Mouse (Mus musculus): ENCODE data around the gene Mertk. TPM values are rescaled to one million over a fixed set of nuclear protein-coding genes. Genes with fewer than 3 reads are reported as not detected.

Mertk gene
- polyA plus RNA-seq, 1 experiment = 2.4 TPM

DNA sequence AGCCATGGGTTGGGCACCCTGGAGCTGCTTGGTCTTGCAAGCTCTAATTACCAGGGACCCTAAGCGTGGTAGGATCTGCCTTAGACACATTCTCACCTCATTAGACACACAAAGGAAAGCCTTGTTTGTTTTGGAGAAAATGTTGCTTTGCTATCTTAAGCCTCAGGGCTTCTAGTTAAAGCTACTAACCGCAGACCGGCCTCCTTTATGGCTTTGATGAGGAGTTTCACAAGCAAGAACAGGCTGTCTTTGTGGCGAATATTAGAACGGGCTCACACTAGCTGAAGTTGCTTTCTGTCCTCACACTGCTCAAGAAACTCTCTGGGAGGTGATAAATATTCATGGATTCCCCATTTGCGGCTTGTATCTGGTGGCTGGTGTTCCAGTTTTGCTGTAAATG, 10.5 kb downstream of the Mertk start:
- H3K27ac ChIP-seq (replicated peaks; ENCODE audit: low read depth, low read length) = peak overlapping the region; percentile 7; the same call in 1 of the 2 replicates
- no peak overlapping the region for H3K4me3 ChIP-seq (ENCODE audit: insufficient read depth, low read depth, low read length)
- H3K4me1 ChIP-seq (ENCODE audit: control insufficient read depth, insufficient read depth, insufficient read length, low read length) = peaks cover 19% of the 10 kb centered on the region

DNA sequence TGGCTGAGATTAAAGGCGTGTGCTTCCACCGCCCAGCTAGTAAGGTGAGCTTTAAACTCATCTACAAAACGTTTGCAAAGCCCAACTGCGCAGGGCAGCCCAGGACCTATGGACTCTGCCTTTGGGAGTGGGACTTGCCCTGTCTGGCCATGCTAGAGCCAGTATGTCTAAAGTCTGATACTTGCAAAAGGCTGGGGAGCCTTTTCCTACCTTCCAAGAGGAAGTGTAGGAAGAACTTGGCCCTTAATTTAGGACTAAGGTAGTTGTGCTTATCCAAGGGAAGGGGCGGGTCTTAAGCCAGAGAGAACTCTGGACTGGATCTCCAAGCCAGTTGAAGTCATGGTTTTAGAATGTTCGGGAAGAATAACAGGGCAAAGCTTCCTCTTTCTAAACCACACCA, 11.9 kb downstream of the Mertk start:
- Histone ChIP-seq H3K4me1 (ENCODE audit: control insufficient read depth, insufficient read depth, insufficient read length, low read length) (peaks cover 19% of the 10 kb centered on the region), H3K4me3 (ENCODE audit: insufficient read depth, low read depth, low read length) (no peak overlapping the region), H3K27ac (replicated peaks; ENCODE audit: low read depth, low read length) (peak overlapping the region; percentile 59)

- Histone ChIP-seq H3K4me1 (ENCODE audit: control insufficient read depth, insufficient read depth, insufficient read length, low read length) (peaks cover 19% of the 10 kb centered on the region), H3K27ac (replicated peaks; ENCODE audit: low read depth, low read length) (no peak overlapping the region), H3K4me3 (ENCODE audit: insufficient read depth, low read depth, low read length) (no peak overlapping the region)
Observed at GRCm38 (mm10) chr2:128712940-128713339, 14.2 kb downstream of the Mertk start.

DNA sequence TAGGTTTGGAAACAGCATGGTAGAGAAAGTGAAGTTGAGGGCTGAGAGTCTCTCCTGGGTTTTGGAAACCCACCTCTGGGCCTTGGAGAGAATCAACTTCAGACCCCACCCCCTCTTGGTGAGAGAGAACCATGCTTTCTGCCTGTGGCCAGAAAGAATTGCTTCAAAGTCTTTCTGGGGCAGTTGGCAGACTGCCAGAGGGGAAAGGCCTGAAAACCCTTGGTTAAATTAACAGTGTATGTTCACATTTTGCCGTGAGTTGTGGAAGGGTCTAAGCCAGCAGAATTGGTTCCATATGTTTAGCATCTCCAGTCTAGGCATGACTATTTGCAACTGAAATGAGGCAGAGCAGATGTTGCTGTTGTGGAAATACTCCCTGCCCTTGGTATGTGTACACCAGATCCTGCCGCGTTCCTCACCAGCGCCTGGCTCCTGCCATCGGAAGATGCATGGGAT, 14.8 kb downstream of the Mertk start:
- no peak overlapping the region for H3K27ac ChIP-seq (replicated peaks; ENCODE audit: low read depth, low read length)
- no peak overlapping the region for H3K4me3 ChIP-seq (ENCODE audit: insufficient read depth, low read depth, low read length)
- H3K4me1 ChIP-seq (ENCODE audit: control insufficient read depth, insufficient read depth, insufficient read length, low read length) = peaks cover 19% of the 10 kb centered on the region

GRCm38 (mm10) chr2:128714724-128715241, 16.0 kb downstream of the Mertk start:
- Histone ChIP-seq H3K27ac (replicated peaks; ENCODE audit: low read depth, low read length) (no peak overlapping the region), H3K4me1 (ENCODE audit: control insufficient read depth, insufficient read depth, insufficient read length, low read length) (peaks cover 21% of the 10 kb centered on the region), H3K4me3 (ENCODE audit: insufficient read depth, low read depth, low read length) (no peak overlapping the region)

- H3K4me1 ChIP-seq (ENCODE audit: control insufficient read depth, insufficient read depth, insufficient read length, low read length) = peaks cover 11% of the 10 kb centered on the region
- H3K27ac ChIP-seq (replicated peaks; ENCODE audit: low read depth, low read length) = no peak overlapping the region
- no peak overlapping the region for H3K4me3 ChIP-seq (ENCODE audit: insufficient read depth, low read depth, low read length)
Observed at GRCm38 (mm10) chr2:128715979-128716378, 17.2 kb downstream of the Mertk start.

DNA sequence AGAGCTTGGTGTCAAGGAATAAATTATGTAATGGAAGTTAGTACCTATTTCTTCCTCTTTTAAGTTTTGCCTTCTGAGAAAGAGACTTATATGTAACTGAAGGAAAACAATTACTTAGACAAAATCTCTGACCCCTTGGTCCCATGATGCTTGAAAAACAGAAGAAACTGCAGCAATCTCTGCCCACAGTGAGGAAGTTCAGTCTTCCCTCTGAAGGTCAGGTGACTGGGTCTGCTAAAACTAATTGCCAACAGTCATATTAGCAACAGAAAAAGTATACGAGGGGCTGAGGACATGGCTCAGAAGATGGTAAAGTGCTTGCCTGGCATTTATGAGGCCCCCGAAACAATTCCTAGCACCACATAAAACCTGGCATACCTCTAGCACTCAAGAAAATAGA, 20.6 kb downstream of the Mertk start:
- H3K4me1 ChIP-seq (ENCODE audit: control insufficient read depth, insufficient read depth, insufficient read length, low read length) = peaks cover 5% of the 10 kb centered on the region; the same call in 1 of the 2 replicates
- no peak overlapping the region for H3K4me3 ChIP-seq (ENCODE audit: insufficient read depth, low read depth, low read length)
- H3K27ac ChIP-seq (replicated peaks; ENCODE audit: low read depth, low read length) = no peak overlapping the region

GRCm38 (mm10) chr2:128722106-128722710, 23.5 kb downstream of the Mertk start:
- no peak overlapping the region for H3K27ac ChIP-seq (replicated peaks; ENCODE audit: low read depth, low read length)
- H3K4me3 ChIP-seq (ENCODE audit: insufficient read depth, low read depth, low read length) = no peak overlapping the region

GRCm38 (mm10) chr2:128726067-128726466, 27.3 kb downstream of the Mertk start:
- Histone ChIP-seq H3K4me1 (ENCODE audit: control insufficient read depth, insufficient read depth, insufficient read length, low read length) (no peaks in the 10 kb centered on the region), H3K27ac (replicated peaks; ENCODE audit: low read depth, low read length) (no peak overlapping the region), H3K4me3 (ENCODE audit: insufficient read depth, low read depth, low read length) (no peak overlapping the region)

More at GRCm38 (mm10) chr2:128722106-128722710, 23.5 kb downstream of the Mertk start:
- peaks cover 3% of the 10 kb centered on the region; the same call in 1 of the 2 replicates for H3K4me1 ChIP-seq (ENCODE audit: control insufficient read depth, insufficient read depth, insufficient read length, low read length)

DNA sequence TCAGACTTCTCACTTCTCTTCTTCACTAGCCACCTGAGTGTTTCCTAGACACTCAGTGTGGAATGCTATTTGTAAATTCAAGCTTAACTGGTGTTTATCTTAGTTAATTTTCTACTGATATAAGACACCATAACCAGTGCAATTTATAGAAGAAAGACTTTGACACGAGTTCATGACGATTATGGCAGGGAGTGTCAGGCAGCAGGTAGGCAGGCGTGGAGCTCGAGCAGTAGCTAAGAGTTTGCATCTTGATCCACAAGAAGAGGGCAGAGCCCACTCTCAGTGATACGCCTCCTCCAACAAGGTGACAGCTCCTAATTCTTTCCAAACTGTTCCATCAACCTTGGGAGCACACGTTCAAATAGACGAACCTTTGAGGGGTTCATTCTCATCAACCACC, 27.9 kb downstream of the Mertk start:
- Histone ChIP-seq H3K4me3 (ENCODE audit: insufficient read depth, low read depth, low read length) (no peak overlapping the region), H3K4me1 (ENCODE audit: control insufficient read depth, insufficient read depth, insufficient read length, low read length) (0 out of 2 replicates have a peak, but pooled peaks cover 4% of the 10 kb centered on the region), H3K27ac (replicated peaks; ENCODE audit: low read depth, low read length) (no peak overlapping the region)

DNA sequence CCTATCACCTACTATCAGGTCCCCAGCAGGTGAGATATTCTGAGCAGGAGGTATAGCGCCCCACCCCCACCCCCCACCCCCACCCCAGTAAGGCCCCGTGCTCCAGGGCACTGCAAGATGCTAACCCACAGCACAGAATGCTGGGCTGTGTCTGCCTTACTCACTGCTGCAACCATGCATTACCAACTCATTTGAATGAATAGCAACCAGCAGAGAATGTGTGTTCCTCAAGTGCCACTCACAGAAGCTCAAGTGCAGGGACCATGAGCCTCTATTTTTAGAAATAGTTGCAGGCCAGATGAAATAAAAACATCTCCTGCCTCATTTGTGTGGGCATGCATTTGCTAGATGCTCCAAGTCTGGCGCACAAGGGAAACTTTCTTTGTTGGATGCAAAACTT, 28.8 kb downstream of the Mertk start:
- H3K4me3 ChIP-seq (ENCODE audit: insufficient read depth, low read depth, low read length) = no peak overlapping the region
- H3K4me1 ChIP-seq (ENCODE audit: control insufficient read depth, insufficient read depth, insufficient read length, low read length) = 0 out of 2 replicates have a peak, but pooled peaks cover 4% of the 10 kb centered on the region
- no peak overlapping the region for H3K27ac ChIP-seq (replicated peaks; ENCODE audit: low read depth, low read length)

- no peak overlapping the region for H3K27ac ChIP-seq (replicated peaks; ENCODE audit: low read depth, low read length)
- no peak overlapping the region for H3K4me3 ChIP-seq (ENCODE audit: insufficient read depth, low read depth, low read length)
- 0 out of 2 replicates have a peak, but pooled peaks cover 4% of the 10 kb centered on the region for H3K4me1 ChIP-seq (ENCODE audit: control insufficient read depth, insufficient read depth, insufficient read length, low read length)
Observed at GRCm38 (mm10) chr2:128728066-128728465, 29.3 kb downstream of the Mertk start.

GRCm38 (mm10) chr2:128729141-128729540, 30.4 kb downstream of the Mertk start:
- Histone ChIP-seq H3K4me1 (ENCODE audit: control insufficient read depth, insufficient read depth, insufficient read length, low read length) (0 out of 2 replicates have a peak, but pooled peaks cover 4% of the 10 kb centered on the region), H3K27ac (replicated peaks; ENCODE audit: low read depth, low read length) (no peak overlapping the region), H3K4me3 (ENCODE audit: insufficient read depth, low read depth, low read length) (no peak overlapping the region)

- H3K4me3 ChIP-seq (ENCODE audit: insufficient read depth, low read depth, low read length) = no peak overlapping the region
- no peak overlapping the region for H3K27ac ChIP-seq (replicated peaks; ENCODE audit: low read depth, low read length)
- peaks cover 7% of the 10 kb centered on the region; the same call in 1 of the 2 replicates for H3K4me1 ChIP-seq (ENCODE audit: control insufficient read depth, insufficient read depth, insufficient read length, low read length)
Observed at GRCm38 (mm10) chr2:128731514-128731913, 32.8 kb downstream of the Mertk start.

- H3K4me3 ChIP-seq (ENCODE audit: insufficient read depth, low read depth, low read length) = no peak overlapping the region
- H3K27ac ChIP-seq (replicated peaks; ENCODE audit: low read depth, low read length) = no peak overlapping the region
- peaks cover 7% of the 10 kb centered on the region; the same call in 1 of the 2 replicates for H3K4me1 ChIP-seq (ENCODE audit: control insufficient read depth, insufficient read depth, insufficient read length, low read length)
Observed at GRCm38 (mm10) chr2:128731951-128732350, 33.2 kb downstream of the Mertk start.

GRCm38 (mm10) chr2:128735089-128735488, 36.3 kb downstream of the Mertk start:
- H3K4me1 ChIP-seq (ENCODE audit: control insufficient read depth, insufficient read depth, insufficient read length, low read length) = peaks cover 12% of the 10 kb centered on the region; the same call in 1 of the 2 replicates
- H3K4me3 ChIP-seq (ENCODE audit: insufficient read depth, low read depth, low read length) = no peak overlapping the region
- no peak overlapping the region for H3K27ac ChIP-seq (replicated peaks; ENCODE audit: low read depth, low read length)
